Mouse (Mus musculus): ENCODE results near the gene Arsg.

- no peak for TF ChIP-seq ZC3H11A (IDR thresholded peaks at IDR 0.05; ENCODE audit: low read depth, low read length)
- no peak for TF ChIP-seq CTCF (conservative IDR thresholded peaks at IDR 0.05 in 1 of 2, IDR thresholded peaks at IDR 0.05 in 1 of 2; ENCODE audit: low read depth in 2 of 2, low read length in 2 of 2)
- TF ChIP-seq E2F4 (IDR thresholded peaks at IDR 0.05; ENCODE audit: insufficient replicate concordance, low read depth, low read length) = no peak
- TF ChIP-seq RCOR1 (conservative IDR thresholded peaks at IDR 0.05; ENCODE audit: low read depth, low read length) = no peak
Measured at GRCm38 (mm10) chr11:109545265-109545664, 72.1 kb downstream of the Arsg start.

All from CH12.LX (cell line).